Mouse (Mus musculus) urinary bladder, postnatal 14 days (tissue): ENCODE results near the gene Mpp3.

Source experiments
- DNase-seq: peaks from one replicate; pipeline ENCODE4 v3.0.0; 2021; ENCODE audit warnings: low spot score

Gene Mpp3

DNA sequence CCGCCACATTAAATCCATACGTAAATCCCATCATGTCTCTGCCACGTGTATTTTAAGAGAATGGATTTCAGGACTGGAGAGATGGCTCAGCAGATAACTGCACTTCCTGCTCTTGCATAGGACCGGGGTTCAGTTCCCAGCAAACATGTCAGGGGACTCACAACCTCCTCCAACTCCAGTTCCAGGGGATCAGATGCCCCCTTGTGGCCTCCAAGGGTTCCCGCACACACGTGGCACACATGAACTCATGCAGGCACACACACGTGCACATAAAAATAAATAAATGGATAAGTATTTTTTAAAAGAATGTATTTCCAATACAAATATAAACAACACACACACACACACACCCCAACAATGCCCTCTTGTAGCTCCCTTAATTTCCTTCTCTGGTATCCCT lies 51.3 kb downstream of the Mpp3 start:
- no peak for DNase-seq

DNA sequence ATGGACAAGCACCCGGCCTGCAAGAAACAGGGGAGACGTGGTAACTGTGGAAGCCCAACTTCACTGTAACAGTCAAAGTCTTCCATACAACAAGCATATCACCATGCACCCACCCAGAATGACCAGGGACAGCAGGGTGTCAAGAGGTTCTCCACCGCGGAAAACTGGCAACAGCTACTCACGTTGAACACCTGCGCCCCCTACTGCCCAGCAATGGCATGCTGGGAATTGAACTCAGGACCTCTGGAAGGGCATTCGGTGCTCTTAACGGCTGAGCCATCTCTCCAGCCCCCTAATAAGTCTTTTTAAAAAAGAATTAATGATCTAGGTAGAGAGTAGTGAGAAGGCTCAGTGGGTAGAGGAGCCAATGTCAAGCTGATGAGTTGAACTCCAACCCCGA lies 53.3 kb downstream of the Mpp3 start:
- no peak for DNase-seq

DNA sequence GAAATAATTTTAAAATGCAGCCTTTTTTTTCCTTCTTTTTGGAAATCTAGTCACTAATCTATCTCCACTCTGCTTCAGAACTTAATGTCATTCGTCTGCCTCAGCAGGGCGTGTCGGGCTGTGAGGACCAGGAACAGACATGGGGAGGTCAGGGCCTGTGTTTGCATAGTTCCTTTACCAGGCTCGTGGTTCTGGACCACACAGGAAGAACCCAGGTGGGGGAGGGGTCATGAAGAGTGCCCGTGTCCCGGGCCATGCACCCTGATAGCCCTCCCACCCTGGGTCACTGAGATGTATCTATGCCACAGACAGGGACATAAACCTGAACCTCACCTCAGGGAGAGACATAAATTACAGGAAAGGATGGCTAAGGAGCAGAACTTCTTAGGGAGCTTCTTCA lies 54.1 kb downstream of the Mpp3 start:
- DNase-seq = no peak

DNA sequence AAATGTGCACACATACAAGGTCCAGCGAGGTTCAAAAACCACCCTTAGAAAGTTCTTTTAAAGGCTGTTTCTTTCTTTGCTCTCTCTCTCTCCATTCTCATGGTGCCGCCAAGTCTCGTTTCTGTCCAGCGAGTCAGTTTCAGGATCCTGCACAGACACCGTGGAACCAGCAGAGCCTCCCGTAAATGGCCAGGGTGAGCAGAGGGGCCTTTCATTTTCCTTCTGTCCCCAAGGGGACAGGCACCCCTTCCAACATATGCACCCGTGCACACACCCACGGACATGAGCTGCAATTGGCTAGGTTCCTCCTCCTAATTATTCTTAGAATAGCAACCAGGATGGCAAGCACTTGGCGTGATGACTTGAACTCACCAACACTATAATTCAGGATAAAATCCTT lies 54.8 kb downstream of the Mpp3 start:
- DNase-seq = no peak

DNA sequence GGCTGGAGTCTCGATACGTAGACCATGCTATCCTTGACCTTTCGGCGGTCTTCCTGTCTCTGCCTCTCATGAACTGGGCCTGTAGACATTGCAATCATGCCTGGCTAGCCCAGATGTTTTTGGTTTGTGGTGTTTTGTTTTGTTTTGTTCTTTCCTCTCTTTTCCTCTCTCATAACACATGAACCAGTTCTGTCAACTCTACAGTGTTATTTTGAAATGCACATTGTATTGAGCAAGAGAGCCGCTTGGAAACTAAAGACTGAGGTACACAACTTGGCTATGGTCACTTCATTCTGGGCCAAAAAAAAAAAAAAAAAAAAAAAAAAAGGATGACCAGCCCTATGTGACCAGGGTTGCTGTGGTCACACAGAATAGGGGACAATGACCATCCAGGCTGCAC lies 55.6 kb downstream of the Mpp3 start:
- DNase-seq = no peak

DNA sequence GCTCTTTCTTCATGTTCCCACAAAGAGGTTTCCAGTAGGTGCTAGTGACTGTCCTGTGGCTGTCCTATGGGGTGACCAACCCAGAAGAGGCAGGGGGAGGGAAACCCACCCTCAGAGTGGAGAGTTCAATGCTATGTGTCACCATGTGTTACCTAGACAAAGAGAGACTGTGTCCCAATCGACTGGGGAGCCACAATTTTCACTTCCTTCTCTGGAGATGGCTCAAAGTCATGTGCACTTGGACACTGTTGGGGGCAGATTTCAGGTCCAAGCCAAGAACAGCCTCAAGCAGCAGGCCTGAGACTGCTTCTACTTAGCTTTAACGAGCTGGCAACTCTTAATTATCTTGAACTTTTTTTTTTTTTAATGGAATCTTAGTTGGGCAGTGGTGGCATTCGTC lies 56.2 kb downstream of the Mpp3 start:
- DNase-seq = no peak

DNA sequence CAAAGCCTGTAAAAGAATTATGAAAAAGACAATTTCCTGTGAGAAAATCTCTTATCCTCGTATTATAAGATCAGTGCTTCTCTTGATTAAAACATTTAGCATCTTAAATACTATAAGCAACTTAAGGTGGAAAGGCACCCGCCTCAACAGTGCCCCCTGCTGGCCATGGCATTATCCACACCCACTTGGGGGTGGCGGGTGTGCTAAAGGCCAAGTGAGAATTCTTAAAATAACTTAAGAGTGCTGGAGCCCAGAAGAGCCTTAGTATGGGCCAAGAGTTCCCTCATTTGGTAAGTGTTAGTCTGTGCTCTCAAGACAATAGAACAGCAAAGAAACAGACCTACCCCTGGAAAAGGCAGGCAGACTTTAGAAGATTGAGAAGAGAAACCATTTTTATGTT lies 56.9 kb downstream of the Mpp3 start:
- DNase-seq = peak; percentile 49

DNA sequence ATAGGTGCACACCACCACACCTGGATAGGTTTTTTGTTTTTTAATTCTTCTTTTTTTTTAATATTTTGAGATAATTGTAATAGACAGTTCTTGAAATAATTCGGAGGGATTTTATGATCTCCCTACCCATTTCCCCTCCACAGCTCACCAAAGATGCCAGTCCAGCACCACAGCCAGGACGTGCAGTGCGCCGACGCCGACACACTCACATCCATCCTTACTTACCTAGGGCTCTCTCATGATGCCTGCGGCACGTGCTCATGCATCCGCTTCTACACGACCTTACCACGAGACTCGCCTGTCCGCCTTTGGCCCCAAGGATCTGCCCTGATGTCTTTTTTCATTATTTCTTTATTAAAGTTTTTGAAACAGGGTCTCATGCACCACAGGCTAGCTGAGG lies 58.4 kb downstream of the Mpp3 start:
- no peak for DNase-seq

DNA sequence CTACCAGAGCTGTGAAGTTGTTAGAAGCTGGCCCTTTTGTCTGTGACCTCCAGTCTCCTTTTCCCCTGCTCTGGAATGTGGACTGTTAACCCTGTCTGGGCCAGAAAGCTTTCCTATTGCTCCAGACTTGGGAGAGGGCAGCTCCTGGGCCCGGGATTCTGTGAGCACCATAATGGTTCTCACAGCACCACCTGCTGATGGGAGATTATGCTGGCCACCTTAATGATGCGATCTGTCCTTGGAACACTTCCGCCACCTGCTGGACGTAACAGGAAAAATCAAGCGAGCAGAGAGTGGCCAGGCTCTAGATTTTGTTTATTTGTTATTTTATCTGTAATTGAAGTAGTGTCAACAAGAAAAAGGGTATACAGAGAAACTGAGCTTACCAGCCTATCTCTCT lies 59.5 kb downstream of the Mpp3 start:
- DNase-seq = peak; percentile 82

DNA sequence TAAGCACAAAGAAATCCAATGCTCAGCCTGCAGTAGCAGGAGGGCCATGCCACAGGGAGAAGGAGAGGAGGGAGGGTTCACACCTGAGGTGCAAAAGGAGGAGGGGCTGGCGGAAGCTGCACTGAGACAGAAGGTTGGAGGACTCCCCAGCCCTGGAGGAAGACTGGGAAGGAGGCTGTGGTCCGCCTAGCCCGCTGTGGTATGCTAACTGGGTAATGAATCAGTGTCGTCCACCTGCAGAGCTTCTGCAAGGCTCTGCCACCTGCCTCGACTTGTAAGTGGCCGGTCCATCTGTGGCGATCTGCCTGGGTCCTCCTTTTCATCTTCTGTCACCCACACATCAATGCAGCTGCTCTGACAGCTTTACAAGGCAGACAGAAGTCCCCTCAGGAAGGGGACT lies 60.0 kb downstream of the Mpp3 start:
- no peak for DNase-seq

DNA sequence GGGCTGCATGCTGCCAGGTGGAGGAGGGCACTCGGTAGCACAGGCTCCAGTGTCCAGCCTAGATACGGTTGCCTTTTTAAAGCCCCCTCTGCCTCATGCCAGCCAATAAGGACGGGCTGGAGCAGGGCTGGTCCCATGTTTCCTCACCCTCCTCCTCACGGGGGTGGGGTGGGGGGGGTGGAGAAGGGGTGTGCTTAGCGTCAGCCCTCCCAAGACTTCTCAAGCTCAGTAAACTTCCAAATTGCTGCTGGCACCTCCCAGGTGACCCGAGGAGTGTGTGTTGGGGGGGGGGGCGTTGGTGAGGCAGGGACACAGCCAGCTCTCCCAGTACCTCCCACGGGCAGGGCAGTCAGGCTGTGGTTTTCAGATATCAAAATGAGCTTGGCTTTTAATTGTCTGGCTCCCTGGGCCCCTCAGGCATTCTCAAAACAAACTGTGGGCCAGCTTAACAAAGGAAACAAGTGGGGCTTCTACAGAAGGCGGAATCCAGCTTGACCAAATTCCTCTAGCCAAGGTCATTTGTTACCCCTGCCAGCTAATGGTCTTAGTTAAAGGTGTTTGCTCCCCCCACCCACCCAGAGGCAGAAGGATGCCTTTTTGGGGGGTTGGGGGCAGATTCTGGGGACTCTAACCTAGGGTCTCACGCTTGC lies 61.2 kb downstream of the Mpp3 start, which contains the start of gene Sost:
Sost (minus strand) TSS at position 51 of the 650 bp plus-strand sequence.
- no peak for DNase-seq

DNA sequence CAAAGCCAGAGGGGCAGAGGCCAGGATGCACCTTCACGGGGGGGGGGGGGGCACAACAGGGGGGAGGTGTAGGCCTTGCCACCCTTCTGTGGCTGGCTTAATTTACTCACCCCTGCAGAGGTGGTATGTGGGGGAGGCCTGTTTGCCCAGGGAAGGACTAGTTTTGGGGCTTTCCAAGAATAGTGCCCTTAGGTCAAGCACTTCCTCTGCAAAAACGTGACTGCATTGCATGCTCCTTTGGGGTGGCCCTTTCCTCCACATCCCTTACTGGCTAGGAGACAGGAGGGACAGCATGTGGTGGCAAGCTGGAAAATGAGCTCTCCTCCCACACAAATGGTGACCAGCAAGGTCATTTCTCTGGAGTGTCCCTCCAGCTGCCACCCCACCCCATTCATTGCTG lies 62.7 kb downstream of the Mpp3 start:
- DNase-seq = no peak

DNA sequence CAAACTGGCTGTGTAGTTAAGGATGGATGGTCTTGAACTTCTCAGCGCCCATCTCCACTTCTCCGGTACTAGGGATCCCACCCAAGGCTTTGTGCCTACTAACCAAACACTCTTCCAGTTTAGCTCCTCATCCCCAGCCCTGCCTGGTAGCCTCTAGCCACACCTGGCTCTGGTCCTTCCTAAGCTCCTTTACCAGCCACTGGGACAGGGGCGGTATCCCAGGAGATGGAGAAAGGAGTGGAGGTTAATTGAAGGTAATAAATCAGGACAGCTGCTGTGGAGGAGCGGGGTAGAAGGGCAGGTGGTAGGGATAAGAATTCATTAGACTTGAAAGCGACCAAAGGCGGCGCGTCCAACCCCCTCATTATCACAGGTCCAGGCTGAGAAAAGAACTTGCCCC lies 63.6 kb downstream of the Mpp3 start:
- DNase-seq = no peak

DNA sequence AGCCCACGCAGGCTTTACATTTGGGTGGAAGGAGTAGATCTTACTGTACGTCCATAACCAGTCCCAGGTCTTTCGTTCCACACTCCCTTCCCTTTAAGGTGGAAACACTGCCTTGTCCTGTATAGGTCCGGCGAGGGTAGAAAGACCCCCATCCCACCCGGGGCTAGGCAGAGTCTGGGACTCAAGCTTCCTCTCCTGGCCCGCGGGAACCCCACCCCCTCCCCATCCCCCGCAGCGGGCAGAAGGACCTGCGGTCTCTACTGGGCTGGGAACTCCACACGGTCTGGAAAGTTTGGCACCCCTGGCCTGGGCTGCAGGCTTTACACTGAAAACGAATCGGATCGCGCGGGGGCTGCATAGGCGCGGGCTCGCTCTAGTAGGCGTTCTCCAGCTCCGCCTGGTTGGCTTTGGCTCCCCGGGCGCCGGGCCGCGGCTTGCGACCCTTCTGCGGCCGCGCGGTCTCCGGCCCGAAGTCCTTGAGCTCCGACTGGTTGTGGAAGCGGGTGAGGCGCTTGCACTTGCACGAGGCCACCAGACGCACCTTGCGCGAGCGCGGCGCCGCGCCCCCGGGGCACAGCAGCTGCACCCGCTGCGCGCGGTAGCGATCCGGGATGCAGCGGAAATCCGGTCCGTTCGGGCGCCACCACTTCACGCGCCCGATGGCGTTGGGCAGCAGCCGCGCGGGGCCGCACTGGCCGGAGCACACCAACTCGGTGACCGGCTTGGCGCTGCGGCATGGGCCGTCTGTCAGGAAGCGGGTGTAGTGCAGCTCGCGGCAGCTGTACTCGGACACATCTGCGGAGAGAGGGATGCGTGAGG lies 64.6 kb downstream of the Mpp3 start:
- no peak for DNase-seq

DNA sequence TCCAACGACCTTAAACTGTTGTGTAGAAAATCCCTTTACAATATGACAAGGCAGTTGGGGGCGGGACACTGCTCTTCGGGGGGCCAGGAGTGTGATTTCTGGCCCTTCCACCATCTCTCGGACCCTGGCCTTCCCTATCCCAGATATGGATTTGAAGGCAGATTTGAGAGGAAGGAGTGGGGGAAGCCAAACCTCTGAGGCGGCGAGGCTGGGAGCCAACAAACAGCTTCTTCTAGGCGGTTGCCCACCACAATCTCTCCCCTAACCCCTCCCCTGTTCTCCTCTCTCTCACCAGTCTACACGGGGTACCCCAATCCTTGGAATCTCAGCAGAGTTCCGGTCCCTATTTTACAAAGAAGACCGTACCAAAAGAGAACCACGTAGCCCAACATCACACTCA lies 65.2 kb downstream of the Mpp3 start:
- no peak for DNase-seq

DNA sequence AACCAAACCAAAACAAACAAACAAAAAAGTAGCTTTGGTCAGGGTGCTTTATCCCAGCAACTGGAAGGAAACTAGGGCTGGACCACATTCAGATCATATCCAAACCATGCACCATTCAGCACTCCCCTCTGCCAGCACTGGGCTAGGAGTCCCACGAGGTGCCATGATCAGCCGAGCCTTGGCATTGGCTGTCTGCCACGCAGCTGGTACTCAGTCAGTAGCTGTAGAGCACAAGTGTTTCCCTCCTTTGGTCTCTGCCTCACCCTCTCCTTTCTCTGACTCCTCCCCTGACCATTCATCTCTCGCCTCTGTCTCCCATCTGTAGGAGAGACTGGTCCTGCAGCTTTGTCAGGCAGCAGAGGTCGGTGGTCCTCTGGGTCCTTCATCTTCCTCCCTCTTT lies 70.8 kb downstream of the Mpp3 start:
- DNase-seq = no peak

DNA sequence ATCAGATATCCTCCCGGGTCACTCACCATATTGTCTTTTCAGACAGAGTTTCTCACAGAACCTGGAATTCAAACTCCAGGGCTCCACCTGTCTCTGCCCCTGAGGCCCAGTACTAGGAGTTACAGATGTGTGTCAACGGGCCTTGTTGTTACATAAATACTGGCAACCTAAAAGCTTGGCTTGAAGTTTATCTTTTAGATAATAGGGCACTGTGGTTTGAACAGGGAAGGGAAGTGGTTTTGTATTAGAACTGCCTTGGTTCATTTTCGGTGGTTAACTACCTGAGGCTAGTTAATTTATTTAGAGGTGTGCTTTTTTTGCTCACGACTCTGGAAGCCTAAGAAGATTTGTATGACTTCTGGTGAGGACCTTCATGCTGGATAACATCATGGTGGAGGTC lies 74.8 kb downstream of the Mpp3 start:
- no peak for DNase-seq

DNA sequence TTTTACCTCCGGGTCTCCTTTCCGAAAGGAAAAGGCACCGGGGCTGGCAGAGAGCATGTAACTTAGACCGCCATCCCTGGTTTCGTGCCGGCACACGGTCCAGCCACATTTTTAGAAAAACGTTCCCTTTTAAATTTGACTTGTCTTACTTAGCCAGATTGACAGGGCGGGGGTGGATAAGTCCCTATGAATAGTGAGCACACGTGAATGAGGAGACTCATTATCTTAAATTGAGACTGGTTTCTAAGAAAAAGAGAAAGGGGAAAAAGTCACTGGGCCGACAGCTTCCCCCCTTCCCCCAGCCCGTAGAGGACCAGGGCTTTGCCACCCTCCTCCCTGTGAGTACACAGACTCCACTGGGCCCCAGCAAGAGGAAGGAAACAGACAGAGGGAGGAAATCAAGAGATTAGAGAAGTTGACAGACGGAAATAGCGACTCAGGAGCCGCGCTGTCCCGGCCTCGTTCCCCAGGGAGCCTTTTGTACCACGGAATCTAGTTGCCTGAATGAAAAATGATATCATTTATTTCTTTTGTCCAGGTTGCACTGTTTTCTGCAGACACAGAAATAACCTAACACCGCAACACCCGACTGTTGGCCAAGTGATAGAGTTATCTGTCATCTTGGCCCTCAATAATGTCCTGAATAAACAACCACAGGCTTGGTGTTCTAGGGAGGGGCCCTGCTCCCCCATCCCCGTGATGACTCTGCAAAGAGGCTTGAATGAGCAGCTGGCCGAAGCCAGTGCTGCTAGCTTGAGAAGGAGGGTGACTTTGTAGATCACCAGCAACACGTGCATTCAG lies 75.5 kb downstream of the Mpp3 start:
- no peak for DNase-seq

DNA sequence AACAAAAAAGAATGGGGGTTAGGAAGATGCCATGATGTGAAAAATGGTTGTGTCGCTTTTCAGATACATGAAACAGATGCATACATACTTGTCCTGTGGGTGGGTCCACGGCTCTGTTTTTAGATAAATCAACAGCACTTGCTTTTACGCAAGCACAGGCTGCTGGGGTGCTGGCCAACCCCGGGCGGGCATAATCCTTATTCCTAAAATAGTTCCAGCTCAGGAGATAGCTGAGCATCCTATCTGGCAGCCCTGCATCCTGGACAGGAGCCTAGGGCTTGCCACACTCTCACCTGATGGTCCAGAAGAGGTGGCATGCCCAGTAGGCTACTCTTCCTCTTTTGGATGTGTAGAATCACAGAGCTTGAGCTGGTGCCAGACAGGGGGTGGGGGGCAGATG lies 78.2 kb downstream of the Mpp3 start:
- no peak for DNase-seq
